Mouse (Mus musculus) heart, adult 8-10 months (tissue): ENCODE measurements at regions not wholly inside any gene's neighbourhood (a gene's known extent, or its start where the extent isn't known, plus 50 kb on each side); places are given as distances from the start of the nearest gene placed in this dataset.
"Not testable (repeated sequence)": the region's sequence is repeated elsewhere in the genome, so short reads cannot be mapped to it uniquely, and the experiment has no call there.

Experiments used
- DNase-seq: peaks from one replicate; pipeline ENCODE4 v3.0.0; 2022; ENCODE audit warnings: low spot score

DNA sequence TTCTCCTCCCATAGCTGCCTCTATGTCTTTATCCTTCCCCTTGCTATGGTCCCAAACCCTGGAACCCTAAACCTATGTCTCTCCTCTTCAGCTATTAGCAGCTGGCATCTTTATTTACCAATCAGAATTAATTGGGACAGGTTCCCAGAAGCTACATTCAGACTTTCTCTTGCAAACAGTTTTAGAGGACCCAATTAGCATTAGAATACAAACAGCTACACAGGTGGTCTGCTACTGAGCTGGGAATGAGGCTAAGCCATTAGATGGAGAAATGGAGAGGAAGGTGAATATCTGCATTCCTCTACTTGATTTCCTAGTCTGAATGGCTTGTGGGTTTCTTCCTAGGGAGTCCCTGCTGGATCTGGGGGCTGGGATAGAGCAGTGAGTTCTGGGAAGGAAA is 611.9 kb downstream of the A830018L16Rik start:
- DNase-seq: no peak

DNA sequence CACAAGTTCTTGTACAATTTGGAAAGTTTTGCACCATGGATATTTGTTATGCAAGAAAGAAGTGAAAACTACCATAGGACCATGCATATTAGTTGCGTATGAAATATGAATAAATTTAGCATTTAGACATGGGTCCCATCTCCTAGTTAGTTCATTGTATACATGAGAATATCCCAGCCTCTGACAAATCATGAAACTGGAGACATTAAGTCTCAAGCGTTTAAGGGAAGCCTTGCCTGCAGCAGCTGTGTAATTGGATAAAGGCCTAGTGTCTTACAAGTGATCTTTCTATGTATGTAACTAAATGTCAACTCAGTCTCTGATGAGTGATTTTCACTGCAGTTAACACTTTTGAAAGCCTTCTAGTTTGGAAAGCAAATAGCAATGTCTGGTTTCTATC is 613.5 kb downstream of the A830018L16Rik start:
- DNase-seq: no peak

GRCm38 (mm10) chr1:12028074-12028473 is 614.2 kb downstream of the A830018L16Rik start:
- no peak for DNase-seq

DNA sequence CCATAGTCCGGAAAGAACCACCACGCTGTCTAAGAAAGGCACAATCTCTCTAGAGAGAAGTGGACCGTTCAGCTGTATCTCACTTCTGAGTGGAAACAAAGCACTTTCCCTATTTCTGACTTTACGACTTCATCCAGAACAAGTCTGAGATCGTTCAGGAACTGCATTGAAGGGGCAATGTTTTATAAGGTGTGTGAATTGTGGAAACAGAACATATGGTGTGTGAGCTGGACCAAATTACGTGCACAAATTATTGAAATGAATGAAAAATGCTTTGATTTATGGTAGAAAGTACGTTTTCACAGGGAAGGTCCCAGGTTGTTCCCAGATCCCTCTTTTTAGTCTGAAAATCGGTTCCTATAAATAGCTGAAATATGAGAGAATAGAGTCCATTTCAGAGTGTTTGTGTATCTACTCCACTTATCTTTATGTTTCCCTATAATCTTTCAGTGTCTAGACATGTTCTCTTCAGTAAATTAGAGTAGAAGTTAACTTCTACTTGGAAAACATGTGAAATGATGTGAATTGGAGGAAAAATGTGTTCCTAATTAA is 638.1 kb downstream of the A830018L16Rik start:
- DNase-seq: no peak

- DNase-seq: no peak
These were observed 642.1 kb downstream of the A830018L16Rik start for GRCm38 (mm10) chr1:12055865-12056560.

DNA sequence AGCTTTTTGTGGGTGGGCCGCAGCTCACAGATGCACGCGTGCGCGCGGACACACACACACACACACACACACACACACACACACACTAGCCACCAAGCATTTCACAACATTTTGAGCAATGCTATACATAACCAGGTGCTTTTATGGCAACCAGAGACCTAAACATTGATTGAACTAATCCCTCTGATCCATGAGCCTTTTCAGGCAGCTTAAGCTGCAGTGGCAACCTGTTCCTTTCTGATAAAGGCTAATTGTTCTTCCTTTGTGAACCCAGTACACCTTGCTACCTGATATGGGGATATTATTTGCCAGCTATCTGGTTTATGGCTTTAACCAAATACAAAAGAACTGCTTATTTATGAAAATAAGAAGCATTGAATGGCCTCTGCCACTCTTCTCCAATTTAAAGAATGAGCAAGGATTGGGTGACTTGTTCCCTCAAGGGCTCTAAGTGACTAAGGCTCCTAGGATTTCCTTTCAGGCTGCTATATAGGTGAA is 651.2 kb downstream of the A830018L16Rik start:
- DNase-seq: no peak

DNA sequence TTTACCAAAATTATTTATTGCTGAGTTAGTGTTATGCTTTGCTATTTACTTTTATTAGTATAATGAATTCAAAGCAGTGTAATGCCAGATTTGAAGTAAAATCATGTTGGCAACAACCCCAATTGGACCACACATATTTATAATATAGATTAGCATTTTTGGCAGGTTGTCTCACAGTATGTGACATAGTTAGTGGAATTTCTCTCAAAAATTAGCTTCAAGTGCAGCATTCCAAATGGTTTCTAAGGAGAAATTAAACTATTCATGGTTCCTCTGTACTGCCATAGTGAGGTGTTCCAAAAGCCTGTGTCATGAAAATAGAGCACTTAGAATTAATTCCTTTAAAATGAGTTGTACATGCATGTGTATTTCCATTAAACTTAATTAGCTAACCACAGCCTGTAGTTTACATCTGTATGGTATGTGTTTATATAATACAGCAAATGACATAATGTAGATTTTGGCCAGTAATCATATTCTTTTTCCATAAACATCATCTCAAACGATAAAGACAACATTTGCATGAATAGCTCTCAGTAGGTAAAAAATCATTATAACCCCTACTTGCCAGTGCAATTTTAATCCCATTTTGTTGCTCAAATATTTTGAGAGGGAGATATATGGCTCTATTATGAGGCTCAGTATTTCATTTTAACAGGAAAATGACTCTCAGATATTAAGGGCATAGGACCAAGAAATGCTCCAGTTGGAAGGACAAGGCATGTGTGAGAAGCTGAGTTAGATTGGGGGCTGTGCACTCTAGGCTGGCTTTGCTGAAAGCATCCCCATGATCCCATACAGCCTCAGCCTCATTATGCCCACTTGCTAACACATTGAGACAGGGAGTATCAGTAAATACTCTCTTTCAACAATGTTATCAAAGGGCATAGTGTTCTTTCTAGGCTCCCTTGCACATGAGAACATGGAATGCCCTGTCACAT is 678.9 kb downstream of the A830018L16Rik start:
- DNase-seq: no peak

DNA sequence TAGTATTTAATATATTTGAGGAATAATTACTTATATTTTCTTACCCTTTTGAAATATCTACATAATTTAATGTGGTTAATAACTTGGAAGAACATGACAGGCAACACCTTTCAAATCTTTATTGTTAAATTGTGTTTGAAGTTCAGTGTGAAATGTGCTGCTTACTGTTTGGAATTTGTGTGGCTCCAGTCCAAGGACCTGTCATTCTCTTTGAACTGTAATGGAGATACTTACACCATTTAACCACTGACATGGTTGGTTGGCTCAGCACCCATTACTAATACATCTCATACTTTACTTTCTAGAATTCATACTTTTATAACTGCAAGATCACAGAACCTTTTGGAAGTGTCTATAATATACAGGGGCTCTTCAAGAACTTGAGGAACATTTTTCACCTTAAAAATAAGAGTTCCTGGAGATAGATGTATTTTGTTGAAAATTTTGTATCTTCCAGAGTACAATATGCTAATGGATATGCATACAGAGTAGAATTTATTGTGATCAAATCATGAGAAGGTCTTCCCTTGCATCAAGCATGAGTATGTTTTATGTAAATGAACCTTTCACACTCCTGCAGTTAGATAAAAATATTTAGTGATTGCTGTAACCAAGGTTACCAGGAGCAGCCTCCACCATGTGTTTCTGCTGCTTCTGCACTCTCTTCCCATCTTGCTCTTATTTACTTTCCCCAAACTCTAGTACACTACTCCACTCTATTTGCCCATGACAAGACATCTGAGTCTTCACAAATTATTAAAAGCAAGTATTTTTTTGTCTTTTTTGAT is 701.3 kb downstream of the A830018L16Rik start:
- no peak for DNase-seq

DNA sequence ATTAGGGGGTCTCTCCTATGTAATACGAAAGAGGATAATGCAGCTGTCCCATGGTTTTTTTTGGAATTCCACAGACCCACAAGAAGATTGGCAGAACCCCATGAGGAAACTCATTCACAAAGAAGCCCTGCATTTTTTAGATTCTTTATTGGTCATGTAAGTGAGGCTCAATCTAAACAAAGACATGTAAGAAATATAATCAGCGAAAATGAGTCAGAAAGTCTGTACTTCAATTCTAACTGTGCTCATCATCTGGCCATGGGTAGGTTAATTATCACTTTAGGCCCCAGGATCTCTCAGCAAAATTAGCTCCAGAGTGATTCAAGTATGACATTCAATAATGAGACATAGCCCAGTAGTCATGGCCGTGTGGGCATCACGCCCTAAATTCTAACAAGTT is 703.2 kb downstream of the A830018L16Rik start:
- no peak for DNase-seq

DNA sequence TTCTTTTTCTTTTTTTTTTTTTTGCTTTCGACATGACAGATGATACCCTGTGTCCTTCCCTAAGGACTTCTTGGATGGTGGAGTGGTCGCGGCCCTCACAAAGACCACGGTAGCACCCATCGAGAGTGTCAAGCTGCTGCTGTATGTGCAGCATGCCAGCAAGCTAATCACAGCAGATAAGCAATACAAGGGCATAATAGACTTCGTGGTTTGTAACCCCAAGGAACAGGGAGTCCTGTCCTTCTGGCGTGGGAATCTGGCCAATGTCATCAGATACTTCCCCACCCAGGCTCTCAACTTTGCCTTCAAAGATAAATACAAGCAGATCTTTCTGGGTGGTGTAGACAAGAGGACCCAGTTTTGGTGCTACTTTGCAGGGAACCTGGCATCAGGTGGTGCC is 707.0 kb downstream of the A830018L16Rik start:
- DNase-seq: no peak

GRCm38 (mm10) chr1:12126611-12127010 is 712.7 kb downstream of the A830018L16Rik start:
- DNase-seq: not testable (repeated sequence)

GRCm38 (mm10) chr1:12170503-12170902 is 756.6 kb downstream of the A830018L16Rik start:
- DNase-seq: no peak

- DNase-seq: no peak
These were observed 775.8 kb downstream of the A830018L16Rik start for GRCm38 (mm10) chr1:12189646-12190233.

GRCm38 (mm10) chr1:12192588-12192987 is 778.7 kb downstream of the A830018L16Rik start:
- no peak for DNase-seq

DNA sequence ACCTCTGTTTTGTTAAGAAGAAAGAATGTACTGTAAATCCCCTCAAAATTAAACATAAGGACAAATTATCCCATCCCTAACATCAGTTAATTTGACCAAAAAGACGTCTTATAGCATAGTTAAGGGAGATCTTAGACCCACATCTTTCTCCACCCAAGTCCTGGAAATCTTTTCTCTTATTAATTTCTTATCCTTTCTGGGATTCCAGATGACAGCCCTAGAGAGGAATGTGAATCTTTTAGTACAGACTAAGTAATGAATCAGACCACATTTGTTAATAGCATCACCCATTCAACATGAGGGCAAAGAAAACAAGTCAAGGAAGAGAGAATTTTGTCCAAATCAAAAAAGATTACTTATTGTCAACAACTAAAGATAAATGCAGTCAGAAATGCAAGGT is 817.2 kb downstream of the A830018L16Rik start:
- DNase-seq: no peak

DNA sequence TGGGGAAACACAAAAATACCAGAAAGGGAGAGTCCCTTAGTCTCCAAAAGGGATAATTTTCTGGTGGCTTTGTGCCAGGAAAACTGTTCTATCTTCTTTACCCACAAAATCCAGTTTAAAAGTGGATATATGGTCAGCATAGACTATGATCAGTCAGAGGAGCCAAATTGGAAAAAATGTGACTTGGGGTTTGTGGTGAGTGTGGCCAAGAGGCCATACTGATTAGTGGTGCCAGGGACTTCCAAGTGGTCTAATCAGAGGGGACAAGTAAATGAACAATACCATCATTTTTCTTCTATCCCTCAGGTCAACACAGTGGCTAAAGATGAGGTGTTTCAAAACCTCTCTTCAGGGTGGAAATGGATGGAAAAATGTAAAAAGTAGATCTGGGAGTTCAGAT is 828.2 kb downstream of the A830018L16Rik start:
- no peak for DNase-seq

- DNase-seq: no peak
These were observed 868.6 kb downstream of the A830018L16Rik start for GRCm38 (mm10) chr1:12282493-12282892.

- DNase-seq: no peak
These were observed 871.6 kb downstream of the A830018L16Rik start for GRCm38 (mm10) chr1:12285551-12285950.

- DNase-seq: no peak
These were observed 872.1 kb downstream of the A830018L16Rik start for GRCm38 (mm10) chr1:12286026-12286425.

GRCm38 (mm10) chr1:12288521-12288920 is 874.6 kb downstream of the A830018L16Rik start:
- DNase-seq: no peak

- no peak for DNase-seq
These were observed 877.9 kb downstream of the A830018L16Rik start for GRCm38 (mm10) chr1:12291787-12292186.
